Mouse (Mus musculus) kidney, embryonic 16.5 days (tissue): Measurements from ENCODE around the gene Cyp20a1. TPM values are rescaled to one million over a fixed set of nuclear protein-coding genes. Genes with fewer than 3 reads are reported as not detected.

Experiments used
- ATAC-seq: fragments of 200-750 bp; cut with Nextera tagmentation; 2 replicates; pipeline ENCODE4 v1.8.0; 2017; ENCODE audit warnings: moderate TSS enrichment; ENCODE audit not compliant: low FRiP score, low TSS enrichment
- H3K27ac ChIP-seq: fragments of 300-500 bp; sonication (generic); 2 replicates; pipeline ENCODE4 v1.5.1; 2014; ENCODE audit warnings: low read length
- H3K27me3 ChIP-seq: fragments of 300-500 bp; sonication (generic); 2 replicates; pipeline ENCODE4 v1.6.1; 2014; ENCODE audit warnings: low read length, control low read depth, mixed read lengths; ENCODE audit not compliant: insufficient read depth
- H3K36me3 ChIP-seq: fragments of 300-500 bp; sonication (generic); 2 replicates; pipeline ENCODE4 v1.6.1; 2014; ENCODE audit warnings: low read length, control low read depth, mixed read lengths; ENCODE audit not compliant: insufficient read depth
- H3K4me1 ChIP-seq: fragments of 300-500 bp; sonication (generic); 2 replicates; pipeline ENCODE4 v1.6.1; 2014; ENCODE audit warnings: low read length, control low read depth, mixed read lengths; ENCODE audit not compliant: insufficient read depth
- H3K4me2 ChIP-seq: fragments of 300-500 bp; sonication (generic); replicated peaks from 2 replicates; pipeline ENCODE4 v1.6.1; 2014; ENCODE audit warnings: low read depth, low read length
- H3K4me3 ChIP-seq: fragments of 300-500 bp; sonication (generic); 2 replicates; pipeline ENCODE4 v1.5.1; 2014; ENCODE audit warnings: mild to moderate bottlenecking, low read length
- H3K9ac ChIP-seq: fragments of 300-500 bp; sonication (generic); replicated peaks from 2 replicates; pipeline ENCODE4 v1.6.1; 2014; ENCODE audit warnings: low read length
- H3K9me3 ChIP-seq: fragments of 300-500 bp; sonication (generic); 2 replicates; pipeline ENCODE4 v1.6.1; 2016; ENCODE audit warnings: low read length, control low read depth
- WGBS: fragments of 180-500 bp; shearing (Covaris S2); extraction: QIAGEN DNeasy Blood & Tissue Kit; methylation state at CpG from one replicate; pipeline ENCODE4 v1.1.7; 2014; 5-methylcytosine and 5-hydroxymethylcytosine counted together
- polyA plus RNA-seq: library from polyadenylated mRNA; unstranded; fragments of >200 nt; fragmentation: Nextera tagmentation; extraction: Ambion mirVana; gene quantifications from 2 replicates; pipeline ENCODE4 v1.2.1, GENCODE M21; 2015

The Cyp20a1 gene
- polyA plus RNA-seq, 1 experiment from 2014 or later: 20.8 TPM

- Histone ChIP-seq H3K9ac (no peak overlapping the region), H3K27me3 (no peaks in the 10 kb centered on the region), H3K4me1 (peaks cover 4% of the 10 kb centered on the region; the same call in 1 of the 2 replicates), H3K27ac (no peak overlapping the region), H3K36me3 (no peaks in the 10 kb centered on the region), H3K4me2 (no peak overlapping the region), H3K9me3 (no peaks in the 10 kb centered on the region), H3K4me3 (no peak overlapping the region)
- no peak for ATAC-seq
- 91% methylated on average over 1 of the region's 1 CpGs for WGBS
Observed at GRCm38 (mm10) chr1:60404848-60405247, 61.7 kb downstream of the Cyp20a1 start.

GRCm38 (mm10) chr1:60408501-60409167, 65.5 kb downstream of the Cyp20a1 start:
- Histone ChIP-seq H3K9me3 (no peaks in the 10 kb centered on the region), H3K27me3 (no peaks in the 10 kb centered on the region), H3K4me3 (peak overlapping the region; percentile 94), H3K27ac (peak overlapping the region; percentile 96), H3K36me3 (no peaks in the 10 kb centered on the region), H3K4me2 (peak overlapping the region; percentile 67), H3K4me1 (peaks cover 18% of the 10 kb centered on the region), H3K9ac (peak overlapping the region; percentile 96)
- peak; percentile 63 for ATAC-seq
- 13% methylated on average over 13 of the region's 13 CpGs for WGBS

GRCm38 (mm10) chr1:60409168-60409828, 66.2 kb downstream of the Cyp20a1 start, which contains the start of gene Abi2:
TSS of gene Abi2 (plus strand) at chr1:60409619.
- 0% methylated on average over 41 of the region's 69 CpGs for WGBS
- Histone ChIP-seq H3K4me2 (peak within 1 kb of the TSS; percentile 67), H3K9me3 (no peaks in the 10 kb centered on the region), H3K27me3 (no peaks in the 10 kb centered on the region), H3K4me1 (peaks cover 18% of the 10 kb centered on the region), H3K4me3 (peak within 1 kb of the TSS; percentile 94), H3K27ac (peak within 1 kb of the TSS; percentile 96), H3K9ac (peak within 1 kb of the TSS; percentile 96), H3K36me3 (no peaks in the 10 kb centered on the region)
- peak; percentile 94 for ATAC-seq

GRCm38 (mm10) chr1:60409928-60410817, 67.0 kb downstream of the Cyp20a1 start:
- H3K27me3 ChIP-seq: no peaks in the 10 kb centered on the region
- peak overlapping the region; percentile 67 for H3K4me2 ChIP-seq
- no peaks in the 10 kb centered on the region for H3K36me3 ChIP-seq
- H3K9me3 ChIP-seq: no peaks in the 10 kb centered on the region
- peak overlapping the region; percentile 94 for H3K4me3 ChIP-seq
- ATAC-seq: peak; percentile 88
- peak overlapping the region; percentile 96 for H3K27ac ChIP-seq
- under 1% methylated on average over 41 of the region's 54 CpGs for WGBS
- H3K9ac ChIP-seq: peak overlapping the region; percentile 96
- peaks cover 18% of the 10 kb centered on the region for H3K4me1 ChIP-seq

- no peaks in the 10 kb centered on the region for H3K36me3 ChIP-seq
- no peak overlapping the region for H3K4me2 ChIP-seq
- ATAC-seq: no peak
- no peak overlapping the region for H3K9ac ChIP-seq
- WGBS: 41% methylated on average over 3 of the region's 3 CpGs
- no peaks in the 10 kb centered on the region for H3K27me3 ChIP-seq
- no peak overlapping the region for H3K4me3 ChIP-seq
- H3K27ac ChIP-seq: no peak overlapping the region
- peaks cover 17% of the 10 kb centered on the region for H3K4me1 ChIP-seq
- no peaks in the 10 kb centered on the region for H3K9me3 ChIP-seq
Observed at GRCm38 (mm10) chr1:60416724-60417123, 73.6 kb downstream of the Cyp20a1 start.

- Histone ChIP-seq H3K4me3 (no peak overlapping the region), H3K4me1 (no peaks in the 10 kb centered on the region), H3K9ac (no peak overlapping the region), H3K4me2 (no peak overlapping the region), H3K27me3 (no peaks in the 10 kb centered on the region), H3K27ac (no peak overlapping the region), H3K36me3 (no peaks in the 10 kb centered on the region), H3K9me3 (0 out of 2 replicates have a peak, but pooled peaks cover 5% of the 10 kb centered on the region)
- ATAC-seq: no peak
- 95% methylated on average over 1 of the region's 1 CpGs for WGBS
Observed at GRCm38 (mm10) chr1:60423882-60424281, 80.8 kb downstream of the Cyp20a1 start.

GRCm38 (mm10) chr1:60428341-60428740, 85.2 kb downstream of the Cyp20a1 start:
- no peak overlapping the region for H3K4me2 ChIP-seq
- no peak overlapping the region for H3K9ac ChIP-seq
- no peaks in the 10 kb centered on the region for H3K36me3 ChIP-seq
- H3K4me1 ChIP-seq: no peaks in the 10 kb centered on the region
- no peaks in the 10 kb centered on the region for H3K27me3 ChIP-seq
- 0 out of 2 replicates have a peak, but pooled peaks cover 5% of the 10 kb centered on the region for H3K9me3 ChIP-seq
- no peak overlapping the region for H3K27ac ChIP-seq
- no peak for ATAC-seq
- WGBS: 84% methylated on average over 2 of the region's 2 CpGs
- H3K4me3 ChIP-seq: no peak overlapping the region

GRCm38 (mm10) chr1:60428932-60429331, 85.8 kb downstream of the Cyp20a1 start:
- Histone ChIP-seq H3K4me3 (no peak overlapping the region), H3K27ac (no peak overlapping the region), H3K4me1 (no peaks in the 10 kb centered on the region), H3K36me3 (no peaks in the 10 kb centered on the region), H3K27me3 (no peaks in the 10 kb centered on the region), H3K9ac (no peak overlapping the region), H3K9me3 (0 out of 2 replicates have a peak, but pooled peaks cover 5% of the 10 kb centered on the region), H3K4me2 (no peak overlapping the region)
- ATAC-seq: no peak
- 77% methylated on average over 2 of the region's 2 CpGs for WGBS

GRCm38 (mm10) chr1:60431531-60431930, 88.4 kb downstream of the Cyp20a1 start:
- H3K9ac ChIP-seq: no peak overlapping the region

More at GRCm38 (mm10) chr1:60431531-60431930, 88.4 kb downstream of the Cyp20a1 start:
- Histone ChIP-seq H3K9me3 (0 out of 2 replicates have a peak, but pooled peaks cover 5% of the 10 kb centered on the region), H3K27ac (no peak overlapping the region), H3K36me3 (peaks cover 5% of the 10 kb centered on the region; the same call in 1 of the 2 replicates), H3K27me3 (no peaks in the 10 kb centered on the region), H3K4me3 (no peak overlapping the region), H3K4me1 (no peaks in the 10 kb centered on the region), H3K4me2 (no peak overlapping the region)
- 87% methylated on average over 4 of the region's 5 CpGs for WGBS
- peak; percentile 23; the same call in 1 of the 2 replicates for ATAC-seq
